Mouse (Mus musculus) heart, embryonic 13.5 days (tissue): ENCODE data around the gene 2510039O18Rik. TPM values are rescaled to one million over a fixed set of nuclear protein-coding genes. Genes with fewer than 3 reads are reported as not detected.

ENCODE experiments used
- ATAC-seq: fragments of 200-750 bp; cut with Nextera tagmentation; 2 replicates; pipeline ENCODE4 v1.8.0; 2017; ENCODE audit warnings: moderate TSS enrichment; ENCODE audit not compliant: insufficient number of reproducible peaks, low FRiP score, low TSS enrichment; ENCODE audit errors: extremely low read depth
- H3K27ac ChIP-seq: fragments of 300-500 bp; sonication (generic); replicated peaks from 2 replicates; pipeline ENCODE4 v1.5.1; 2015; ENCODE audit warnings: moderate library complexity, mild to moderate bottlenecking, inconsistent platforms
- H3K27me3 ChIP-seq: fragments of 300-500 bp; sonication (generic); replicated peaks from 2 replicates; pipeline ENCODE4 v1.6.1; 2015; ENCODE audit warnings: mild to moderate bottlenecking, inconsistent platforms
- H3K36me3 ChIP-seq: fragments of 300-500 bp; sonication (generic); 2 replicates; pipeline ENCODE4 v1.6.1; 2015; ENCODE audit warnings: mild to moderate bottlenecking, inconsistent platforms
- H3K4me1 ChIP-seq: fragments of 300-500 bp; sonication (generic); 2 replicates; pipeline ENCODE4 v1.6.1; 2015; ENCODE audit warnings: inconsistent platforms
- H3K4me2 ChIP-seq: fragments of 300-500 bp; sonication (generic); 2 replicates; pipeline ENCODE4 v1.6.1; 2015; ENCODE audit warnings: inconsistent platforms, mild to moderate bottlenecking, moderate library complexity
- H3K4me3 ChIP-seq: fragments of 300-500 bp; sonication (generic); 2 replicates; pipeline ENCODE4 v1.5.1; 2015; ENCODE audit warnings: moderate library complexity, mild to moderate bottlenecking, inconsistent platforms
- H3K9ac ChIP-seq: fragments of 300-500 bp; sonication (generic); 2 replicates; pipeline ENCODE4 v1.6.1; 2015; ENCODE audit warnings: inconsistent platforms, mild to moderate bottlenecking, moderate library complexity
- H3K9me3 ChIP-seq: fragments of 300-500 bp; sonication (generic); 2 replicates; pipeline ENCODE4 v1.6.1; 2016; ENCODE audit warnings: inconsistent platforms
- WGBS: fragments of 180-500 bp; shearing (Covaris S2); methylation state at CpG from one replicate; pipeline ENCODE4 v1.1.7; 2015; ENCODE audit warnings: mixed read lengths; 5-methylcytosine and 5-hydroxymethylcytosine counted together
- polyA plus RNA-seq: library from polyadenylated mRNA; unstranded; fragments of >200 nt; fragmentation: Nextera tagmentation; extraction: Ambion mirVana; gene quantifications from 2 replicates; pipeline ENCODE4 v1.2.1, GENCODE M21; 2015

The 2510039O18Rik gene
- polyA plus RNA-seq, 1 experiment from 2014 or later: 12.4 TPM

GRCm38 (mm10) chr4:147962781-147963180 is 22.1 kb downstream of the 2510039O18Rik start:
- Histone ChIP-seq H3K9me3 (no peaks in the 10 kb centered on the region), H3K4me1 (peaks cover 56% of the 10 kb centered on the region), H3K9ac (0 out of 2 replicates have a peak overlapping the region, but pooled peaks have one; percentile 54), H3K27ac (peak overlapping the region; percentile 87), H3K36me3 (no peaks in the 10 kb centered on the region), H3K4me2 (peak overlapping the region; percentile 44), H3K27me3 (peaks cover 65% of the 10 kb centered on the region), H3K4me3 (no peak overlapping the region; the same call in 1 of the 2 replicates)
- 51% methylated on average over 6 of the region's 6 CpGs for WGBS
- ATAC-seq: no peak

GRCm38 (mm10) chr4:147963623-147964022 is 22.9 kb downstream of the 2510039O18Rik start:
- Histone ChIP-seq H3K9me3 (no peaks in the 10 kb centered on the region), H3K4me1 (peaks cover 56% of the 10 kb centered on the region), H3K27ac (peak overlapping the region; percentile 87), H3K9ac (peak overlapping the region; percentile 54; the same call in 1 of the 2 replicates), H3K4me2 (peak overlapping the region; percentile 44), H3K36me3 (no peaks in the 10 kb centered on the region), H3K4me3 (peak overlapping the region; percentile 6; the same call in 1 of the 2 replicates), H3K27me3 (peaks cover 63% of the 10 kb centered on the region)
- peak; percentile 27; the same call in 1 of the 2 replicates for ATAC-seq
- 46% methylated on average over 15 of the region's 15 CpGs for WGBS

GRCm38 (mm10) chr4:147965712-147966111 is 25.0 kb downstream of the 2510039O18Rik start:
- peak overlapping the region; percentile 83 for H3K27ac ChIP-seq
- H3K4me2 ChIP-seq: peak overlapping the region; percentile 39
- no peaks in the 10 kb centered on the region for H3K36me3 ChIP-seq
- 26% methylated on average over 7 of the region's 7 CpGs for WGBS
- peak; percentile 50; the same call in 1 of the 2 replicates for ATAC-seq
- H3K9ac ChIP-seq: peak overlapping the region; percentile 34
- no peaks in the 10 kb centered on the region for H3K9me3 ChIP-seq
- peaks cover 71% of the 10 kb centered on the region for H3K4me1 ChIP-seq
- H3K27me3 ChIP-seq: peaks cover 71% of the 10 kb centered on the region
- H3K4me3 ChIP-seq: no peak overlapping the region

- no peak for ATAC-seq
Measured at GRCm38 (mm10) chr4:147968816-147969215, 28.1 kb downstream of the 2510039O18Rik start.

GRCm38 (mm10) chr4:147969337-147969736 is 28.6 kb downstream of the 2510039O18Rik start:
- H3K36me3 ChIP-seq: no peaks in the 10 kb centered on the region
- H3K4me1 ChIP-seq: peaks cover 46% of the 10 kb centered on the region
- peak overlapping the region; percentile 85 for H3K27ac ChIP-seq
- H3K27me3 ChIP-seq: peaks cover 63% of the 10 kb centered on the region
- peak; percentile 49 for ATAC-seq
- peak overlapping the region; percentile 27 for H3K4me3 ChIP-seq
- peak overlapping the region; percentile 56 for H3K4me2 ChIP-seq
- peak overlapping the region; percentile 64 for H3K9ac ChIP-seq
- no peaks in the 10 kb centered on the region for H3K9me3 ChIP-seq
- WGBS: 3% methylated on average over 9 of the region's 9 CpGs

More at GRCm38 (mm10) chr4:147968816-147969215, 28.1 kb downstream of the 2510039O18Rik start:
- Histone ChIP-seq H3K27ac (peak overlapping the region; percentile 85), H3K4me1 (peaks cover 51% of the 10 kb centered on the region), H3K9me3 (no peaks in the 10 kb centered on the region), H3K36me3 (no peaks in the 10 kb centered on the region), H3K4me3 (peak overlapping the region; percentile 27), H3K9ac (peak overlapping the region; percentile 44), H3K27me3 (peaks cover 66% of the 10 kb centered on the region), H3K4me2 (peak overlapping the region; percentile 56)
- 39% methylated on average over 2 of the region's 2 CpGs for WGBS

- no peak for ATAC-seq
- Histone ChIP-seq H3K9me3 (no peaks in the 10 kb centered on the region), H3K36me3 (no peaks in the 10 kb centered on the region), H3K4me3 (no peak overlapping the region), H3K27ac (no peak overlapping the region), H3K9ac (no peak overlapping the region), H3K4me1 (no peaks in the 10 kb centered on the region), H3K27me3 (peaks cover 31% of the 10 kb centered on the region), H3K4me2 (no peak overlapping the region)
- 30% methylated on average over 3 of the region's 3 CpGs for WGBS
Measured at GRCm38 (mm10) chr4:147976237-147976636, 35.5 kb downstream of the 2510039O18Rik start.

- H3K4me1 ChIP-seq: no peaks in the 10 kb centered on the region
- no peaks in the 10 kb centered on the region for H3K36me3 ChIP-seq
- no peak overlapping the region for H3K9ac ChIP-seq
- H3K27ac ChIP-seq: no peak overlapping the region
- no peak overlapping the region for H3K4me3 ChIP-seq
- ATAC-seq: no peak
- peaks cover 37% of the 10 kb centered on the region for H3K27me3 ChIP-seq
- 72% methylated on average over 4 of the region's 4 CpGs for WGBS
- no peaks in the 10 kb centered on the region for H3K9me3 ChIP-seq
- no peak overlapping the region for H3K4me2 ChIP-seq
Measured at GRCm38 (mm10) chr4:147977726-147978125, 37.0 kb downstream of the 2510039O18Rik start.

- H3K9ac ChIP-seq: no peak overlapping the region
- peaks cover 34% of the 10 kb centered on the region for H3K27me3 ChIP-seq
- WGBS: 83% methylated on average over 6 of the region's 6 CpGs
- no peak overlapping the region for H3K27ac ChIP-seq
- no peak for ATAC-seq
- no peaks in the 10 kb centered on the region for H3K9me3 ChIP-seq
- H3K4me2 ChIP-seq: no peak overlapping the region
- H3K4me3 ChIP-seq: no peak overlapping the region
- no peaks in the 10 kb centered on the region for H3K4me1 ChIP-seq
- H3K36me3 ChIP-seq: no peaks in the 10 kb centered on the region
Measured at GRCm38 (mm10) chr4:147978391-147978790, 37.7 kb downstream of the 2510039O18Rik start.

- WGBS: 70% methylated on average over 7 of the region's 7 CpGs
- H3K27ac ChIP-seq: no peak overlapping the region
- peaks cover 33% of the 10 kb centered on the region for H3K27me3 ChIP-seq
- H3K9me3 ChIP-seq: no peaks in the 10 kb centered on the region
- no peaks in the 10 kb centered on the region for H3K36me3 ChIP-seq
- no peak overlapping the region for H3K4me2 ChIP-seq
- no peaks in the 10 kb centered on the region for H3K4me1 ChIP-seq
- ATAC-seq: no peak
- H3K9ac ChIP-seq: no peak overlapping the region
- H3K4me3 ChIP-seq: no peak overlapping the region
Measured at GRCm38 (mm10) chr4:147979441-147979860, 38.8 kb downstream of the 2510039O18Rik start.

GRCm38 (mm10) chr4:147985205-147986132 is 44.8 kb downstream of the 2510039O18Rik start, which contains the start of gene Nppb:
Gene Nppb (plus strand): TSS chr4:147985788.
- H3K9me3 ChIP-seq: no peaks in the 10 kb centered on the region
- no peaks in the 10 kb centered on the region for H3K36me3 ChIP-seq
- WGBS: 13% methylated on average over 20 of the region's 20 CpGs
- H3K4me1 ChIP-seq: peaks cover 25% of the 10 kb centered on the region
- peak within 1 kb of the TSS; percentile 66 for H3K4me2 ChIP-seq
- peaks cover 27% of the 10 kb centered on the region for H3K27me3 ChIP-seq
- H3K4me3 ChIP-seq: peak within 1 kb of the TSS; percentile 54
- ATAC-seq: peak; percentile 82
- H3K27ac ChIP-seq: peak within 1 kb of the TSS; percentile 86
- peak within 1 kb of the TSS; percentile 82 for H3K9ac ChIP-seq

- Histone ChIP-seq H3K9ac (no peak overlapping the region), H3K36me3 (no peaks in the 10 kb centered on the region), H3K4me3 (no peak overlapping the region), H3K27me3 (peaks cover 17% of the 10 kb centered on the region), H3K4me1 (no peaks in the 10 kb centered on the region), H3K4me2 (no peak overlapping the region), H3K27ac (no peak overlapping the region), H3K9me3 (no peaks in the 10 kb centered on the region)
- no peak for ATAC-seq
- 53% methylated on average over 7 of the region's 7 CpGs for WGBS
Measured at GRCm38 (mm10) chr4:147993571-147994095, 52.9 kb downstream of the 2510039O18Rik start.
